Mouse (Mus musculus) left cerebral cortex, adult 6 months (tissue): ENCODE data around the gene AW549877. TPM values are rescaled to one million over a fixed set of nuclear protein-coding genes. Genes with fewer than 3 reads are reported as not detected.

Experiments used
- long read RNA-seq, 2 experiments: library from polyadenylated mRNA; unstranded; transcript quantifications; one replicate each; pipeline ENCODE4 v2.0.0; 2019 to 2020
- polyA plus RNA-seq: library from polyadenylated mRNA; unstranded; fragments of <200 nt; fragmentation: Nextera tagmentation; gene quantifications from 2 replicates; pipeline ENCODE4 v1.2.3, GENCODE M21; 2021

Gene AW549877
- polyA plus RNA-seq, result 9.2 and 12.6 TPM in 2 replicates
- long read RNA-seq, experiment 1, full-length matches to known transcripts, result 79 of 96 reads
- long read RNA-seq, experiment 1, partial matches to known transcripts, result 0 of 96 reads
- long read RNA-seq, experiment 1, other reads (novel, unspliced or antisense), result 17 of 96 reads
- long read RNA-seq, experiment 2, full-length matches to known transcripts, result 9 of 17 reads
- long read RNA-seq, experiment 2, partial matches to known transcripts, result 0 of 17 reads
- long read RNA-seq, experiment 2, other reads (novel, unspliced or antisense), result 8 of 17 reads

GRCm38 (mm10) chr15:3995448-3996266, at the start of gene AW549877:
Gene AW549877, minus strand, starts transcription at chr15:3995744.

GRCm38 (mm10) chr15:4026231-4026773, 30.8 kb upstream of the AW549877 start, which contains the start of gene Oxct1:
Gene Oxct1, plus strand, starts transcription at chr15:4026383.

GRCm38 (mm10) chr15:3979061-3979848, 16.3 kb downstream of the AW549877 start, which contains the start of gene Fbxo4:
Gene Fbxo4, minus strand, starts transcription at chr15:3979573.

Other genes with a start within 250 kb of the AW549877 start
- gene Fbxo4, start 16.2 kb downstream of the AW549877 start, polyA plus RNA-seq, result 4.9 and 8.0 TPM in 2 replicates
- 279 and 391 TPM in 2 replicates for gene Oxct1, start 30.6 kb upstream of the AW549877 start, polyA plus RNA-seq